Mouse (Mus musculus) embryonic fibroblast, embryonic 13.5 days (primary cell): ENCODE results near the gene Zfp740.

ENCODE experiments used
- CTCF ChIP-seq: IDR thresholded peaks from 2 replicates; pipeline ENCODE4 v1.5.1; 2011; ENCODE audit warnings: mild to moderate bottlenecking, control low read depth, low read length, moderate library complexity, borderline replicate concordance; ENCODE audit not compliant: insufficient read depth
- POLR2A ChIP-seq: IDR thresholded peaks from 2 replicates; pipeline ENCODE4 v1.6.1; 2011; ENCODE audit warnings: low read depth, mild to moderate bottlenecking, control low read depth, low read length, moderate library complexity

DNA sequence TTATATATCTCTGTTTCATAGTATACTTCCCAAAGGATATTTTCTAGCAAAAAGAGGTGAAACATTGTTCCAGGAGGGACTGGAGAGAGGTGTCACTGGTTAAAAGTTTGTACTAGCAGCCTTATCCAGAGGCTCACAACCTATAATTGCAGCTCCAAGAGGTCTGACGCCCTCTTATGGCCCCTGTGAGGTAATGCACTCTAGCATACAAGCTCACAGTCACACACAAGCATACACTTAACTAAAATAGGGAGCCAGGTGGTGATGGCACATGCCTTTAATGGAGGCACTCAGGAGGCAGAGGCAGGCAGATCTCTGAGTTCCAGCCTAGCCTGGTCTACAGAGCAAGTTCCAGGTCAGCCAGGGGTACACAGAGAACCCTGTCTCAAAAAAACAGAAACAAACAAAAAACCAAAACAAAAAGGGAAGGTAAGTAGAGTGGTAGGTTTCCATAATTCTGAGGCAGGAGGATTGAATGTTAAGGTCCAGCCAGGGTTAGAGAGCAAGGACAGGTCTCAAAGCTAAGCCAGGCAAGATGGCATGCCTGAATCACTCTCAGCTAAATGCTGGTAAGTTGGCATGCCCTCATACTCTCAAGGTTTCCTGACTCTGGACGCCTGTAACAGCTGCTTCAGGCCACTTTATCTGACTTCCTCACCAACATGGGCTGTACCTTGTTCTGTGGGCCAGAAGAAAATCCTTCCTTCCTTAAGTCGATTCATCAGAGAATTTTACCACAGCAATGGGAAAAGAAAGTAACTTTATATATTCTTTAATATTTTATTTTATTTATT, 39.0 kb upstream of the Zfp740 start:
- TF ChIP-seq CTCF, result no peak
- no peak for TF ChIP-seq POLR2A
